Mouse (Mus musculus): ENCODE results near the gene Pyroxd2. TPM values are rescaled to one million over a fixed set of nuclear protein-coding genes. Genes with fewer than 3 reads are reported as not detected.

Gene Pyroxd2
- polyA plus RNA-seq, 1 experiment from 2014 or later = 0.88 TPM

DNA sequence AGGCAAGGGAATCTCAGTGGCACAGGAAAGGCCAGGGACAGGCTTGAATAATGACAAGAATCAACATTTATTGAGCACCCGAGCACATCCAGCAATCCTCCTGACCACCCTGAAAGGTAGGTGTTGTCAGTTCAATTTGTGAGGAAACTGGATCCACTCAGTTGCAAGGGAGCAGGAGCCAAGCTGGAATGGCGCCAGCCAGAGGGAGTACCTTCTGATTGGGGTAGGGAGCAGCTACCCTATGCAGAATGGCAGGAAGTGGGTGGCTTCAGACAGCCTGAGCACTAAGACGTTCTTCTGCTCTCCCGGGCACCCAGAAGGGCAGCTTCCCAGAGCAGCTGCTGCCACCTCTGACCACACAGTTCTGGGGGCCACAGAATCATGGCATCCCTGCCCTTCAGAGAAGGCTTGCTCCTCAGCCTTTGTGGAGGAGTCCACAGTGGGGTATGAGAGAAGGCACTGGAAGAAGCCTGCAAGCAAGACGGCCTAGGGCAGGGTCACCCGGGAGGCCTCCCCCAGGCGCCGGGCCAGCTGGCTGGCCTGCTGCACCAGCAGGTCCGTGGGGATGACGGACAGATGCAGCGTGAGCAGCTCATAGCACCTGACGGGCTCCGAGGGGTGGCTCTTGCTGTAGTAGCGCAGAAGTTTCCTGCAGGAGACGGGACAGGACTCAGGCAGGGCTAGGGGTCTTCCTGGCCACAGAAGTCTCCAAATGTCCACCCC is 2.7 kb upstream of the Pyroxd2 start:
- DNase-seq (ENCODE audit: low spot score) = no peak
- Histone ChIP-seq H3K36me3 (ENCODE audit: control insufficient read depth, insufficient read depth, low read length) (no peaks in the 10 kb centered on the region), H3K27me3 (ENCODE audit: control insufficient read depth, insufficient read depth, low read length) (no peaks in the 10 kb centered on the region), H3K9ac (ENCODE audit: low read depth, low read length) (no peak overlapping the region), H3K4me2 (replicated peaks; ENCODE audit: low read depth, low read length) (no peak overlapping the region), H3K27ac (ENCODE audit: low read depth, low read length) (no peak overlapping the region), H3K4me1 (replicated peaks; ENCODE audit: control insufficient read depth, insufficient read depth, low read length) (peaks cover 10% of the 10 kb centered on the region), H3K4me3 (ENCODE audit: low read depth, low read length) (no peak overlapping the region), H3K9me3 (ENCODE audit: control insufficient read depth, low read length) (no peaks in the 10 kb centered on the region)
- no peak for ATAC-seq (ENCODE audit: low FRiP score)
- WGBS = 77% methylated on average over 15 of the region's 15 CpGs

DNA sequence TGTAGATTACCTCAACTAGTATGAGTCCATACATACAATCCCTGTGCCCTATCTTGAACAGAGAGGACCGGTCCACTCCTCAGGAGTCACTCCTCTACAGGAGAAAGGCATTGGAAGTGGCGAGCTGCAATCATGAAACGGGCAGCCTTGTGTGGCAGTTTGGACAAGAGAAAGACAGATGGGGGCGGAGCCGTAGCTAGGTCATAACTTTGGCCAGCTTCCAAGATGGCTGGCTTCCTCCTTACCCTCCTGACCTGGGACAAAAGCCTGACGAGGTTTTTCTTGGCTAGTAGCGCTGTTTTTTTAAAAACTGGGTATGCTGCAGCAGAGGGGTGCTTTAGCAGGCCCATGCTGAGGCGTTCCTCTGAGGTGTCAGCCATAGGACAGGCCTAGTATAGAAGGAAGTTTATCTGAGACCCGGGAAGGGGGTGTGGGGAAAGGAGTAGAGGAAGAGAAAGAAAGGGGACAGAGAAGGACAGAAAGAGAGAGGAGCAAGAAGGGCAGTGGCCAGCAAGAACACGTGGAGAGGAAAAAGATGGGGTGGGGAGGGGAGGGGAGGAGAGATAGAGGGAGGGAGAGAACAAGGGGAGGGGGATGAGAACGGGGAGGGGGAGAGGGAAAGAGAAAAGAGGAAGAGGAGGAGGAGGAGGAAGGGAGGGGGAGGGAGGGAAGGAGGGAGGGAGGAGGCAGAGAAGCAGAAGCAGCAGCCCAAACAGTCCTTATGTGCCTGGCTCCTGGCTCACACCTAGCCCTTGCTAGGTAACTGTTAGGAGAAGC is 754 bp upstream of the Pyroxd2 start:
- Histone ChIP-seq H3K27me3 (ENCODE audit: control insufficient read depth, insufficient read depth, low read length) (no peaks in the 10 kb centered on the region), H3K9ac (ENCODE audit: low read depth, low read length) (no peak overlapping the region), H3K4me3 (ENCODE audit: low read depth, low read length) (no peak overlapping the region; the same call in 1 of the 2 replicates), H3K36me3 (ENCODE audit: control insufficient read depth, insufficient read depth, low read length) (no peaks in the 10 kb centered on the region), H3K27ac (ENCODE audit: low read depth, low read length) (no peak overlapping the region), H3K9me3 (ENCODE audit: control insufficient read depth, low read length) (no peaks in the 10 kb centered on the region), H3K4me1 (replicated peaks; ENCODE audit: control insufficient read depth, insufficient read depth, low read length) (peaks cover 10% of the 10 kb centered on the region), H3K4me2 (replicated peaks; ENCODE audit: low read depth, low read length) (peak overlapping the region; percentile 42; the same call in 1 of the 2 replicates)
- ATAC-seq (ENCODE audit: low FRiP score) (peak; percentile 18; the same call in 1 of the 2 replicates), DNase-seq (ENCODE audit: low spot score) (peak; percentile 52)
- 37% methylated on average over 11 of the region's 11 CpGs for WGBS

DNA sequence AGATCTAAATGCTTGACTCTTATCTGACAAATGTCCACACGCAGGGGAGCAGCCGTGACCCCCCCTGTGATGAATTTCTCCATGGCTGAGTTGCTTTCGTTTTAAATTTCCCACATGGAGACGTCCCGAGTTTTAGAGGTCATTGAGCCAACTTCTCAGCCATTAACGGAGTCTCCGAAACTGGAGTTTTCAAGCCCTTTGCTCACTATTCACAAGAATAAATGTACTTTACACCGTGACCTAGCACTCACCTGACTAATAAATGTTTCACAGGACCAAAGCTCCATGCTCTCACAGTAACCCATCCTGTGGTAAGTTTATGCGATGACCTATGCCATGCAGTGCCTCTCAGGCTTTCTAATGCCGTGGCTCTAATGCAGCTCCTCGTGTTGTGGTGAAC is 2.4 kb downstream of the Pyroxd2 start:
- H3K9ac ChIP-seq (ENCODE audit: low read depth, low read length) = no peak overlapping the region
- H3K27ac ChIP-seq (ENCODE audit: low read depth, low read length) = no peak overlapping the region
- H3K36me3 ChIP-seq (ENCODE audit: control insufficient read depth, insufficient read depth, low read length) = no peaks in the 10 kb centered on the region
- no peaks in the 10 kb centered on the region for H3K9me3 ChIP-seq (ENCODE audit: control insufficient read depth, low read length)
- no peak overlapping the region for H3K4me3 ChIP-seq (ENCODE audit: low read depth, low read length)
- no peak overlapping the region for H3K4me2 ChIP-seq (replicated peaks; ENCODE audit: low read depth, low read length)
- H3K4me1 ChIP-seq (replicated peaks; ENCODE audit: control insufficient read depth, insufficient read depth, low read length) = peaks cover 10% of the 10 kb centered on the region
- ATAC-seq (ENCODE audit: low FRiP score) (no peak), DNase-seq (ENCODE audit: low spot score) (no peak)
- 69% methylated on average over 11 of the region's 11 CpGs for WGBS
- H3K27me3 ChIP-seq (ENCODE audit: control insufficient read depth, insufficient read depth, low read length) = no peaks in the 10 kb centered on the region

DNA sequence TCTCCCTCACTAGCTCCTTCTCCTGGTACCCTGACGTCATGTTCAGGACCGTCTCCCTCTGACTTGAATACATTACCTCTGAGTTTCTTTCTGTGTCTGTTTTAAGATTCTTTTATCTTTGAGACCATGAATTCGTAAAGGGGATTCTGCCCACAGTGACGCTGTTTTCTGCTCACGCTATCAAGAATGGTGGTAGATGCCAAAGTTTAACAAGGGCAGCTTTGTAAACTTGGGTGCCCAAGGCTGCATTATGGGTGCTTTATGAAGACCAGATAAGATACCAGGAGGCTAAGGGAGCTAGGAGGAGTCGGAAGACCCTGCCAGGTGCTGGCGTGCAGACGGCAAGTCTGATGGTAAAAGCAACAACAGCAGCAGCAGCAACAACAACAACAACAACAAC is 5.9 kb downstream of the Pyroxd2 start:
- Histone ChIP-seq H3K4me3 (ENCODE audit: low read depth, low read length) (no peak overlapping the region), H3K4me1 (replicated peaks; ENCODE audit: control insufficient read depth, insufficient read depth, low read length) (no peaks in the 10 kb centered on the region; the same call in 1 of the 2 replicates), H3K4me2 (replicated peaks; ENCODE audit: low read depth, low read length) (no peak overlapping the region), H3K27ac (ENCODE audit: low read depth, low read length) (no peak overlapping the region), H3K36me3 (ENCODE audit: control insufficient read depth, insufficient read depth, low read length) (no peaks in the 10 kb centered on the region), H3K9ac (ENCODE audit: low read depth, low read length) (no peak overlapping the region), H3K27me3 (ENCODE audit: control insufficient read depth, insufficient read depth, low read length) (no peaks in the 10 kb centered on the region), H3K9me3 (ENCODE audit: control insufficient read depth, low read length) (no peaks in the 10 kb centered on the region)
- ATAC-seq (ENCODE audit: low FRiP score) (no peak), DNase-seq (ENCODE audit: low spot score) (no peak)
- WGBS = 89% methylated on average over 8 of the region's 8 CpGs

DNA sequence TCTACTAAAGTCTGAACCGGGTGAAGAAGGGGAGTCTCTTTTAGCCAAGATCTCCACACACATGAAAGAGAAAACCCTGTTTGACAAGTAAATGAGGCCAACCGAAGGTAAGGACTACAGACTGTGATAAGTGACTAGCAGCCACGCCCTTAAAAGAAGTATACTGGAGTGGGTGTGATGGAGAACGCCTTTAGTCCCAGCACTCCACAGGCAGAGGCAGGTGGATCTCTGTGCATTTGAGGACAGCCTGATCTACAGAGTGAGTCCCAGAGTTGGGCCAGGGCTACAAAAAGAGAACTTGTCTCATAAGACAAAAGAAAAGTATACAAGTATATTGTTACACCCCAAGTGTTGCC is 6.7 kb downstream of the Pyroxd2 start:
- no peaks in the 10 kb centered on the region; the same call in 1 of the 2 replicates for H3K4me1 ChIP-seq (replicated peaks; ENCODE audit: control insufficient read depth, insufficient read depth, low read length)
- no peak overlapping the region for H3K27ac ChIP-seq (ENCODE audit: low read depth, low read length)
- 82% methylated on average over 4 of the region's 4 CpGs for whole genome bisulfite sequencing
- H3K27me3 ChIP-seq (ENCODE audit: control insufficient read depth, insufficient read depth, low read length) = no peaks in the 10 kb centered on the region
- no peak for ATAC-seq (ENCODE audit: low FRiP score)
- H3K36me3 ChIP-seq (ENCODE audit: control insufficient read depth, insufficient read depth, low read length) = no peaks in the 10 kb centered on the region
- H3K9me3 ChIP-seq (ENCODE audit: control insufficient read depth, low read length) = no peaks in the 10 kb centered on the region
- DNase-seq (ENCODE audit: low spot score) = no peak
- H3K4me3 ChIP-seq (ENCODE audit: low read depth, low read length) = no peak overlapping the region
- no peak overlapping the region for H3K9ac ChIP-seq (ENCODE audit: low read depth, low read length)
- H3K4me2 ChIP-seq (replicated peaks; ENCODE audit: low read depth, low read length) = no peak overlapping the region

DNA sequence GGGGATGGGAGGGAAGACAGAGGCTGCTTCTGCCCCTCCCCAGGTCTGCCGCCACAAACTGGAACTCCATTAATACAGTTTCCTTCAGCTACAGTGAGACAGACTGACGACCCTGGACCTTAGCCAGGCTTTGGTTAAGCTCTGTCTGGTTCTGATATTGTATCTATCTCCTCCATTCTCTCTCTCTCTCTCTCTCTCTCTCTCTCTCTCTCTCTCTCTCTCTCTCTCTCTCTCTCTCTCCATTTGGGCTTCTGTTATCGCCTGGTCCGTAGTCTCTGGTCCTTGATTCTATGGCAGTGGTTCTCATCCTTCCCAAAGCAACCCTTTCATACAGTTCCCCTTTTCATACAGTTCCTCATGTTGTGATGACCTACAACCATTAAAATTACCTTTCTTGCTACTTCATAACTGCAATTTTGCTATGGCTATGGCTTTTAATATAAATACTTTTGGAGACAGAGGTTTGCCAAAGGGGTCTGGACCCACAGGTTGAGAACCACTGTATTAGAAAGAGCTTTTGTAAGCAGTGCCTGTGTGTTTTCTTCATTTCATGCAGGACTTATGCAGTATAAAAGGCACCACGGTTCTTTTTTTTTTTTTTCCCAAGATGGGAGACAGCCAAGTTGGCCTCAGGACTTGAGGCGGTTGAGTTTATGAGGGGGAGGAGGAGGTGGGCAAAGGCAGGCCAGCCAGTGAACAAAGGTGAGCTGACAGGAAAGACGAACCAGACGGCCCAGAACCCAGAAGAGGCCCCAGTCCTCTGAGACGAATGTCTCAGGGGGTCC is 7.3 kb downstream of the Pyroxd2 start:
- no peak overlapping the region for H3K4me3 ChIP-seq (ENCODE audit: low read depth, low read length)
- ATAC-seq (ENCODE audit: low FRiP score) (no peak), DNase-seq (ENCODE audit: low spot score) (no peak)
- no peak overlapping the region for H3K27ac ChIP-seq (ENCODE audit: low read depth, low read length)
- no peak overlapping the region for H3K4me2 ChIP-seq (replicated peaks; ENCODE audit: low read depth, low read length)
- H3K9ac ChIP-seq (ENCODE audit: low read depth, low read length) = no peak overlapping the region
- no peaks in the 10 kb centered on the region; the same call in 1 of the 2 replicates for H3K4me1 ChIP-seq (replicated peaks; ENCODE audit: control insufficient read depth, insufficient read depth, low read length)
- no peaks in the 10 kb centered on the region for H3K9me3 ChIP-seq (ENCODE audit: control insufficient read depth, low read length)
- H3K36me3 ChIP-seq (ENCODE audit: control insufficient read depth, insufficient read depth, low read length) = no peaks in the 10 kb centered on the region
- H3K27me3 ChIP-seq (ENCODE audit: control insufficient read depth, insufficient read depth, low read length) = no peaks in the 10 kb centered on the region
- WGBS = 64% methylated on average over 9 of the region's 9 CpGs

DNA sequence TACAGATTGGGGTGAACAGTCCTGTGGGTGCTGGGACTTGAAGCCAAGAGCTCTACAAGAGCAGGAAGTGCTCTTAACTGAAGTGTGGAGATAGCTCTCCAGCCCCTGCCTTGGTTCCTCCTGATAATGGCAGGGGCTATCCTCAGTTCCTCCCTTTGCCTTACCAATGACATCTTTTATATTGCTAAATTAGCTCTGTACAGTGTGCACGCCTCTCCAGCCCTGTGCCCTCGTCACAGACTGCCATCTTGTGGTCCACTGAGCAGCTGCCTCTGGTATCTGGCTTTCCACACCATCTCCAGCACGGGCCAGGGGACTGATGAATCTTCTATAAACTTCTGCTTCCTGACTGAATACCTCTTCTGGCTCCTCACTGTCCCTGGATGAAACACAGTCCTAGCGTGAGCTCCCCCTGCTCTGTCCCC is 8.4 kb downstream of the Pyroxd2 start:
- Histone ChIP-seq H3K36me3 (ENCODE audit: control insufficient read depth, insufficient read depth, low read length) (no peaks in the 10 kb centered on the region), H3K9ac (ENCODE audit: low read depth, low read length) (no peak overlapping the region), H3K4me2 (replicated peaks; ENCODE audit: low read depth, low read length) (no peak overlapping the region), H3K27ac (ENCODE audit: low read depth, low read length) (no peak overlapping the region), H3K4me3 (ENCODE audit: low read depth, low read length) (no peak overlapping the region), H3K27me3 (ENCODE audit: control insufficient read depth, insufficient read depth, low read length) (no peaks in the 10 kb centered on the region), H3K4me1 (replicated peaks; ENCODE audit: control insufficient read depth, insufficient read depth, low read length) (no peaks in the 10 kb centered on the region; the same call in 1 of the 2 replicates), H3K9me3 (ENCODE audit: control insufficient read depth, low read length) (no peaks in the 10 kb centered on the region)
- 30% methylated on average over 4 of the region's 4 CpGs for WGBS
- peak; percentile 64 for DNase-seq (ENCODE audit: low spot score)
- peak; percentile 75 for ATAC-seq (ENCODE audit: low FRiP score)

DNA sequence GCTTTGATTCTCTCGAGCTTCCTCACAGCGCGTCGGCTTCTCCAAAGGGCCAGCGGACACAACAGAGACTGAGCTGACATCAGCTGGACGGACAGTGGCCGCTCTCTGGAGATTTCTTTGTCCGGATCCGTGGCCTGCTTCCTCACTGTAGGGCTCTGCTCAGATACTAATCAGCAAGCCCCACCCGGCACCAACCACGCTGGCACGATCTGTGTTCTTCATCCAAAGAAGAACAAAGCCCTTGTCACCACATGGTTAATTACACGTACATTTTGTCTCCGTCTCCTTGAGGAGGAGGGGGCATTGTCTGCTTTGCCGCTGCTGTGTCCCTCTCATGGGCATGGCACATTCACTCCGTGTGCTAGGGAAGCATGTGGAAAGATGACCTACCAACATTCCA is 9.3 kb downstream of the Pyroxd2 start:
- H3K4me3 ChIP-seq (ENCODE audit: low read depth, low read length) = no peak overlapping the region
- no peak overlapping the region for H3K27ac ChIP-seq (ENCODE audit: low read depth, low read length)
- no peaks in the 10 kb centered on the region; the same call in 1 of the 2 replicates for H3K4me1 ChIP-seq (replicated peaks; ENCODE audit: control insufficient read depth, insufficient read depth, low read length)
- ATAC-seq (ENCODE audit: low FRiP score) (no peak), DNase-seq (ENCODE audit: low spot score) (no peak)
- no peaks in the 10 kb centered on the region for H3K27me3 ChIP-seq (ENCODE audit: control insufficient read depth, insufficient read depth, low read length)
- WGBS = 49% methylated on average over 16 of the region's 16 CpGs
- H3K4me2 ChIP-seq (replicated peaks; ENCODE audit: low read depth, low read length) = no peak overlapping the region
- H3K9me3 ChIP-seq (ENCODE audit: control insufficient read depth, low read length) = no peaks in the 10 kb centered on the region
- H3K36me3 ChIP-seq (ENCODE audit: control insufficient read depth, insufficient read depth, low read length) = no peaks in the 10 kb centered on the region
- 0 out of 2 replicates have a peak overlapping the region, but pooled peaks have one; percentile 7 for H3K9ac ChIP-seq (ENCODE audit: low read depth, low read length)

All from hindbrain, embryonic 11.5 days (tissue).